Mouse (Mus musculus) kidney, adult 2 months (tissue): Measurements from ENCODE around the gene D8Ertd738e.

ENCODE experiments used
- CTCF ChIP-seq: fragments of 200-500 bp; conservative IDR thresholded peaks from 2 replicates; pipeline ENCODE4 v1.5.1; 2011; ENCODE audit warnings: low read depth, mild to moderate bottlenecking, control low read depth, low read length, moderate library complexity, mixed read lengths; ENCODE audit not compliant: insufficient read depth, insufficient read length
- POLR2A ChIP-seq: fragments of 200-500 bp; IDR thresholded peaks from one replicate; pipeline ENCODE4 v1.6.1; 2011; ENCODE audit warnings: low read depth, low read length, control low read depth

GRCm38 (mm10) chr8:84217206-84217605 lies 32.3 kb downstream of the D8Ertd738e start:
- TF ChIP-seq CTCF (no peak), POLR2A (no peak)
